Mouse (Mus musculus) kidney, embryonic 15.5 days (tissue): ENCODE measurements at regions not wholly inside any gene's neighbourhood (a gene's known extent, or its start where the extent isn't known, plus 50 kb on each side); places are given as distances from the start of the nearest gene placed in this dataset.

Experiments used
- ATAC-seq: fragments of 200-750 bp; cut with Nextera tagmentation; replicated peaks from 2 replicates; pipeline ENCODE4 v1.8.0; 2017; ENCODE audit warnings: moderate TSS enrichment; ENCODE audit not compliant: low FRiP score
- H3K27ac ChIP-seq: fragments of 300-500 bp; sonication (generic); 2 replicates; pipeline ENCODE4 v1.5.1; 2015; ENCODE audit warnings: mild to moderate bottlenecking, inconsistent platforms
- H3K27me3 ChIP-seq: fragments of 300-500 bp; sonication (generic); 2 replicates; pipeline ENCODE4 v1.6.1; 2015; ENCODE audit warnings: inconsistent platforms
- H3K36me3 ChIP-seq: fragments of 300-500 bp; sonication (generic); 2 replicates; pipeline ENCODE4 v1.6.1; 2015; ENCODE audit warnings: inconsistent platforms
- H3K4me1 ChIP-seq: fragments of 300-500 bp; sonication (generic); 2 replicates; pipeline ENCODE4 v1.6.1; 2015; ENCODE audit warnings: inconsistent platforms
- H3K4me2 ChIP-seq: fragments of 300-500 bp; sonication (generic); 2 replicates; pipeline ENCODE4 v1.6.1; 2015; ENCODE audit warnings: moderate library complexity, mild to moderate bottlenecking, inconsistent platforms
- H3K4me3 ChIP-seq: fragments of 300-500 bp; sonication (generic); replicated peaks from 2 replicates; pipeline ENCODE4 v1.5.1; 2015; ENCODE audit warnings: mild to moderate bottlenecking, inconsistent platforms
- H3K9ac ChIP-seq: fragments of 300-500 bp; sonication (generic); 2 replicates; pipeline ENCODE4 v1.6.1; 2015; ENCODE audit warnings: mild to moderate bottlenecking, inconsistent platforms
- H3K9me3 ChIP-seq: fragments of 300-500 bp; sonication (generic); replicated peaks from 2 replicates; pipeline ENCODE4 v1.6.1; 2016; ENCODE audit warnings: inconsistent platforms
- WGBS: fragments of 180-500 bp; shearing (Covaris S2); methylation state at CpG from one replicate; pipeline ENCODE4 v1.1.7; 2015; ENCODE audit warnings: mixed read lengths; 5-methylcytosine and 5-hydroxymethylcytosine counted together

GRCm38 (mm10) chr16:47081896-47082295 is 583.6 kb upstream of the Nectin3 start:
- Histone ChIP-seq H3K9me3 (no peaks in the 10 kb centered on the region), H3K27ac (no peak overlapping the region), H3K4me1 (no peaks in the 10 kb centered on the region), H3K4me3 (no peak overlapping the region), H3K9ac (no peak overlapping the region), H3K36me3 (no peaks in the 10 kb centered on the region), H3K27me3 (no peaks in the 10 kb centered on the region), H3K4me2 (no peak overlapping the region)
- no peak for ATAC-seq
- WGBS = 88% methylated on average over 4 of the region's 4 CpGs

DNA sequence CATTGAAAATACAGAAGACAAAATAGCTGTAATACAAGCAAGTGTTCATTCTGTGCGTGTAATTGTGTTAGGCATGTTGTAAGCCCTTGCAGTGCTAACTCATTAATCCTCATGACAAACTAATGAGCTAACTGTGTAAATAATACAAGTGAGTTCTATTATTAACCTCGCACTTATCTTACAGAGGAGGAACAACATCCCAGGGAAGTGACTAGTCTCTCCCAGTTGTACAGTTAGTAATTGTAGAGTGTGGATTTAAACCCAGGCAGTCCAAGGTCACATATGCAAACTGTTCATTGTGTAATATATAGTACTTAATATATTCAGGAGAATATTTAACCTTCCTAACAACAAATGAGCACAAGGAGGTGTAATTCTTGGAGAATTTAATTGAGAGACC is 582.0 kb upstream of the Nectin3 start:
- no peak overlapping the region for H3K27ac ChIP-seq
- H3K4me1 ChIP-seq = no peaks in the 10 kb centered on the region
- H3K4me3 ChIP-seq = no peak overlapping the region
- H3K27me3 ChIP-seq = no peaks in the 10 kb centered on the region
- no peak overlapping the region for H3K4me2 ChIP-seq
- WGBS = 43% methylated on average over 2 of the region's 2 CpGs
- H3K36me3 ChIP-seq = no peaks in the 10 kb centered on the region
- H3K9me3 ChIP-seq = no peaks in the 10 kb centered on the region
- H3K9ac ChIP-seq = no peak overlapping the region
- ATAC-seq = 0 out of 2 replicates have a peak, but pooled peaks have one; percentile 29

GRCm38 (mm10) chr16:47059293-47059963 is 561.1 kb upstream of the Nectin3 start:
- Histone ChIP-seq H3K4me1 (no peaks in the 10 kb centered on the region), H3K27me3 (no peaks in the 10 kb centered on the region), H3K4me2 (no peak overlapping the region), H3K27ac (no peak overlapping the region), H3K9me3 (no peaks in the 10 kb centered on the region), H3K9ac (no peak overlapping the region), H3K36me3 (no peaks in the 10 kb centered on the region), H3K4me3 (no peak overlapping the region)
- WGBS = 74% methylated on average over 8 of the region's 8 CpGs
- no peak for ATAC-seq

GRCm38 (mm10) chr16:47058811-47059210 is 560.5 kb upstream of the Nectin3 start:
- Histone ChIP-seq H3K27ac (no peak overlapping the region), H3K4me2 (no peak overlapping the region), H3K27me3 (no peaks in the 10 kb centered on the region), H3K4me3 (no peak overlapping the region), H3K36me3 (no peaks in the 10 kb centered on the region), H3K4me1 (no peaks in the 10 kb centered on the region), H3K9ac (no peak overlapping the region), H3K9me3 (no peaks in the 10 kb centered on the region)
- no peak for ATAC-seq
- WGBS = 75% methylated on average over 5 of the region's 5 CpGs

GRCm38 (mm10) chr16:47025971-47026370 is 527.6 kb upstream of the Nectin3 start:
- no peaks in the 10 kb centered on the region for H3K4me1 ChIP-seq
- no peak overlapping the region for H3K27ac ChIP-seq
- no peaks in the 10 kb centered on the region for H3K36me3 ChIP-seq
- ATAC-seq = no peak
- H3K4me2 ChIP-seq = no peak overlapping the region
- H3K9ac ChIP-seq = no peak overlapping the region
- no peaks in the 10 kb centered on the region for H3K9me3 ChIP-seq
- no peaks in the 10 kb centered on the region for H3K27me3 ChIP-seq
- no peak overlapping the region for H3K4me3 ChIP-seq

DNA sequence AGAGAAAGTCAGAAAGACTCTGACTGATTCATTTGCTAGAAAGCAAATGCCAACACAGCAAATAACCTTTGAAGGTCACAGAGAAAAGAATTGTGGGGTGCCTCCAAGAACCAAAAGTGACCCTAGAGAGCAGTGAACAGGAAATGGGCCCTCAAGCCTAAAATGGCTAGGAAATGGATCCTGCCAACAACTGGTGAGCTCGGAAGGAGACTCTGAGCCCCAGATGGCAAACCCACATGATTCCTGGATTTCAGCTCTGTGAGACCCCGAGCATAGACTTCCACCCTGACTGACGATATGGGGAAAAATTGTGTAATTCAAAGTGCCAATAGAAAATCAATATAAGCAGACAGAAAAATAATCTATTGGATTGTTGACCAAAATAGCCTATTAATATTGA is 519.2 kb upstream of the Nectin3 start:
- Histone ChIP-seq H3K4me3 (no peak overlapping the region), H3K36me3 (no peaks in the 10 kb centered on the region), H3K27me3 (no peaks in the 10 kb centered on the region), H3K4me2 (no peak overlapping the region), H3K4me1 (no peaks in the 10 kb centered on the region), H3K9ac (no peak overlapping the region), H3K27ac (no peak overlapping the region), H3K9me3 (no peaks in the 10 kb centered on the region)
- WGBS = 70% methylated on average over 3 of the region's 3 CpGs
- ATAC-seq = no peak

DNA sequence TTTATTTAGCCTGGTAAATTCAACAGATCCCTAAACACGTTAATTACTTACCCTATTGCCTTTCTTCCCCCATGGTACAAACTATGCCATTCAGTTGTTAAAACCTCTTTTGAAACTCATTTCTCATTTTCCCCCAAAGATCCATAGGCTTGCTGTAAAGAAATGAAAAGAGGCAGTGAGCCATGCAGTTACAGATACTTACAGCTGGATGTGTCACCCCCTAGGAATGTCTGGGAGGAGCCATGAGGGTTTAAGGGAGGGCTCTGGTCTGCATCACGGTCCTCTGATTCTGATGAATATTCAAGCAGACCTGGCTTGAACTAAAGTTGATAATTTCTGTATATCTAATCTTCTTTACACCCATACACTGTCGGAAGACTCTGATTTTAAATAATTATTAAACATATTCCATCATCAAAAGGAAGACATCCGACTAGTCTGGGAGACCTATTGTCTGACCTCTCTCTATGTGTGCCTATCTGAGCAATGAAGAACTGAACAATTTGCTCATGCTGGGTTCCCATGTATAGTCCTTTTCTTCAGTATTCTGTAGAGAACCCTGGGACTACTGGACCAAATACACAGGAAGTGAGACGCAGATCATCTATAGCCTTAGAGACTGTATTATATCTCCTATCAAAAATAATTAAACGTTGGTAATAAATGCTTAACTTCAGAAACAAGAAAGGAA is 484.7 kb upstream of the Nectin3 start:
- Histone ChIP-seq H3K4me1 (no peaks in the 10 kb centered on the region), H3K9me3 (no peaks in the 10 kb centered on the region), H3K36me3 (no peaks in the 10 kb centered on the region), H3K4me3 (no peak overlapping the region), H3K9ac (no peak overlapping the region), H3K4me2 (no peak overlapping the region), H3K27me3 (no peaks in the 10 kb centered on the region), H3K27ac (no peak overlapping the region)
- WGBS = 74% methylated on average over 6 of the region's 6 CpGs
- ATAC-seq = peak; percentile 69; the same call in 1 of the 2 replicates

- WGBS = 80% methylated on average over 5 of the region's 5 CpGs
- Histone ChIP-seq H3K36me3 (no peaks in the 10 kb centered on the region), H3K4me2 (no peak overlapping the region)
Measured at GRCm38 (mm10) chr16:46982272-46982909, 484.1 kb upstream of the Nectin3 start.

GRCm38 (mm10) chr16:46965741-46966140 is 467.4 kb upstream of the Nectin3 start:
- Histone ChIP-seq H3K36me3 (no peaks in the 10 kb centered on the region), H3K4me1 (no peaks in the 10 kb centered on the region), H3K9me3 (no peaks in the 10 kb centered on the region), H3K4me3 (no peak overlapping the region), H3K27ac (no peak overlapping the region), H3K27me3 (no peaks in the 10 kb centered on the region), H3K9ac (no peak overlapping the region), H3K4me2 (no peak overlapping the region)
- no peak for ATAC-seq
- WGBS = 87% methylated on average over 7 of the region's 7 CpGs

More at GRCm38 (mm10) chr16:46982272-46982909, 484.1 kb upstream of the Nectin3 start:
- no peak for ATAC-seq
- Histone ChIP-seq H3K27me3 (no peaks in the 10 kb centered on the region), H3K9me3 (no peaks in the 10 kb centered on the region), H3K4me1 (no peaks in the 10 kb centered on the region), H3K4me3 (no peak overlapping the region), H3K9ac (no peak overlapping the region), H3K27ac (no peak overlapping the region)

GRCm38 (mm10) chr16:46956990-46957389 is 458.7 kb upstream of the Nectin3 start:
- 81% methylated on average over 1 of the region's 1 CpGs for WGBS

GRCm38 (mm10) chr16:46926060-46926459 is 427.7 kb upstream of the Nectin3 start:
- WGBS = 71% methylated on average over 3 of the region's 3 CpGs
- no peaks in the 10 kb centered on the region for H3K36me3 ChIP-seq

More at GRCm38 (mm10) chr16:46956990-46957389, 458.7 kb upstream of the Nectin3 start:
- H3K27ac ChIP-seq = no peak overlapping the region
- no peak overlapping the region for H3K4me2 ChIP-seq
- no peaks in the 10 kb centered on the region for H3K36me3 ChIP-seq
- no peaks in the 10 kb centered on the region for H3K9me3 ChIP-seq
- H3K4me1 ChIP-seq = no peaks in the 10 kb centered on the region
- ATAC-seq = no peak
- no peak overlapping the region for H3K9ac ChIP-seq
- no peaks in the 10 kb centered on the region for H3K27me3 ChIP-seq
- H3K4me3 ChIP-seq = no peak overlapping the region

GRCm38 (mm10) chr16:46894576-46895203 is 396.4 kb upstream of the Nectin3 start:
- Histone ChIP-seq H3K9ac (no peak overlapping the region), H3K27me3 (no peaks in the 10 kb centered on the region), H3K4me1 (no peaks in the 10 kb centered on the region), H3K27ac (no peak overlapping the region), H3K4me3 (no peak overlapping the region), H3K4me2 (no peak overlapping the region), H3K9me3 (no peaks in the 10 kb centered on the region), H3K36me3 (no peaks in the 10 kb centered on the region)
- ATAC-seq = no peak
- WGBS = 61% methylated on average over 2 of the region's 2 CpGs

More at GRCm38 (mm10) chr16:46926060-46926459, 427.7 kb upstream of the Nectin3 start:
- H3K9me3 ChIP-seq = no peaks in the 10 kb centered on the region
- no peaks in the 10 kb centered on the region for H3K27me3 ChIP-seq
- H3K9ac ChIP-seq = no peak overlapping the region
- no peak overlapping the region for H3K4me3 ChIP-seq
- H3K27ac ChIP-seq = no peak overlapping the region
- ATAC-seq = no peak
- no peak overlapping the region for H3K4me2 ChIP-seq
- H3K4me1 ChIP-seq = no peaks in the 10 kb centered on the region
